Mouse (Mus musculus) myocyte (in vitro differentiated cells): ENCODE measurements around the gene Caskin1.
A peak's percentile ranks its signal among the peaks of the same experiment; 100 is the strongest.

Source experiments
- E2F4 ChIP-seq: IDR thresholded peaks from one replicate; pipeline ENCODE4 v1.6.1; 2011; ENCODE audit warnings: mild to moderate bottlenecking, control low read depth, moderate library complexity; ENCODE audit not compliant: insufficient read depth
- MAX ChIP-seq: IDR thresholded peaks from one replicate; pipeline ENCODE4 v1.6.1; 2011; ENCODE audit warnings: low read depth, mild to moderate bottlenecking, control low read depth
- MYOD1 ChIP-seq, 3 experiments: IDR thresholded peaks; one replicate each; pipeline ENCODE4 v1.6.1; 2011; ENCODE audit warnings: control low read depth in 2 of 3, low read depth in 2 of 3, mild to moderate bottlenecking in 2 of 3, moderate library complexity in 1 of 3; ENCODE audit not compliant: insufficient read length in 2 of 3, control insufficient read depth in 1 of 3
- MYOG ChIP-seq, 3 experiments: IDR thresholded peaks; one replicate each; pipeline ENCODE4 v1.6.1; 2011; ENCODE audit warnings: control low read depth in 2 of 3, low read depth in 2 of 3, mild to moderate bottlenecking in 2 of 3; ENCODE audit not compliant: insufficient read length in 2 of 3, control insufficient read depth in 1 of 3, insufficient read depth in 1 of 3
- POLR2A ChIP-seq: IDR thresholded peaks from one replicate; pipeline ENCODE4 v1.6.1; 2011; ENCODE audit warnings: low read depth, mild to moderate bottlenecking, control low read depth, moderate library complexity; ENCODE audit not compliant: insufficient read length
- POLR2AphosphoS2 ChIP-seq: IDR thresholded peaks from one replicate; pipeline ENCODE4 v1.6.1; 2011; ENCODE audit warnings: low read depth, control low read depth; ENCODE audit not compliant: insufficient read length
- REST ChIP-seq: IDR thresholded peaks from one replicate; pipeline ENCODE4 v1.6.1; 2011; ENCODE audit warnings: mild to moderate bottlenecking, control low read depth, moderate library complexity; ENCODE audit not compliant: insufficient read depth, insufficient read length
- USF1 ChIP-seq: IDR thresholded peaks from one replicate; pipeline ENCODE4 v1.6.1; 2011; ENCODE audit warnings: low read depth, mild to moderate bottlenecking, control low read depth, moderate library complexity

DNA sequence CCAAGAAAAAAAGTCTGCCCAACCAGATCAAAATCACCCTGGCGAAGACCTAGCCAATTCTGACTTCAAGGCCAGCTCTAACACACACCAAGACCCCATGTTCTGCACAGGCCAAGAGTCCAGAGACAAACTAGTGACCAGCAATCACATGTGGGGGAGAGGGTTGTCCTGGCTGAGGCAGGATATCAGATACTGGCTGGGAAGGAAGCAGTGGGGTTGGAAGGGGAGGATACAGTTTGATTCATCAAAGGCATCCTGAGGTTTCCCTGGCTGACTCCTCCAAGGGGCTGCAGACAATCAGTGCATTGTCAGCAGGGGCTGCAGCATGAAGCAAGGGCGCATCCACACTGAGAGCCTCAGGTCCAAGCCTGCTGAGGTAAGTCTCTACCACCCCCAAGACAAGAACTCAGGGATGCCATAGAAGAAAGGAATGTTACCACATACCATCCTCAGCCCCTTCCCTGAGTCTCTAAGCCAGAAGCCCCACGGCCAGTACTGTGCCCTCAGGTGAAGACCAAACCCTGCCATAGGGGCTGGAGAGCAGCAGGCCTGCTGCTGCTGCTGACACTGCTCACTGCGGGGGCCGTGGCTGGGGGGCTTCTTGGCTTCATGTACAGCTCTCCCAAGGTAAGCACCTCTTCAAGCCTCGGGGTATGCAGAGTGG, 14.7 kb upstream of the Caskin1 start, which contains the start of gene Bricd5:
- TF ChIP-seq MAX (no peak), POLR2AphosphoS2 (peak; percentile 61), POLR2A (no peak), USF1 (no peak), MYOG (IDR thresholded peaks at IDR 0.05; ENCODE audit: control insufficient read depth in 1 of 3, insufficient read depth in 1 of 3, insufficient read length in 2 of 3, low read depth in 2 of 3) (no peak), MYOD1 (IDR thresholded peaks at IDR 0.05; ENCODE audit: control insufficient read depth in 1 of 3, insufficient read length in 2 of 3, low read depth in 2 of 3) (no peak), REST (no peak), E2F4 (no peak)
